Mouse (Mus musculus) G1E (cell line): ENCODE measurements around the gene Rcan3. TPM values are rescaled to one million over a fixed set of nuclear protein-coding genes. Genes with fewer than 3 reads are reported as not detected.

Source experiments
- ATAC-seq: 2 replicates; pipeline ENCODE4 v1.8.0; 2016; ENCODE audit warnings: mild to moderate bottlenecking; ENCODE audit not compliant: insufficient number of reproducible peaks, poor library complexity, low FRiP score, severe bottlenecking; ENCODE audit errors: extremely low read depth
- DNase-seq: peaks from one replicate; pipeline ENCODE4 v3.0.0; 2012; ENCODE audit warnings: low spot score
- H3K27me3 ChIP-seq: 2 replicates; pipeline ENCODE4 v1.6.1; 2012; ENCODE audit warnings: mild to moderate bottlenecking, low read length, inconsistent platforms; ENCODE audit not compliant: insufficient read depth
- H3K36me3 ChIP-seq: replicated peaks from 2 replicates; pipeline ENCODE3; 2012; ENCODE audit warnings: mild to moderate bottlenecking, inconsistent platforms
- H3K4me1 ChIP-seq: 2 replicates; pipeline ENCODE4 v1.6.1; 2012; ENCODE audit warnings: low read depth, low read length, inconsistent platforms, mixed read lengths; ENCODE audit not compliant: insufficient read depth
- H3K4me3 ChIP-seq: 2 replicates; pipeline ENCODE4 v1.5.1; 2012; ENCODE audit warnings: low read depth, mild to moderate bottlenecking, inconsistent platforms, low read length, moderate library complexity, mixed read lengths
- H3K9me3 ChIP-seq: replicated peaks from 2 replicates; pipeline ENCODE4 v1.6.1; 2012; ENCODE audit warnings: inconsistent platforms
- CTCF ChIP-seq: IDR thresholded peaks from 2 replicates; pipeline ENCODE4 v1.5.1; 2012; ENCODE audit warnings: low read depth, low read length, inconsistent platforms, mixed read lengths
- GATA1 ChIP-seq: IDR thresholded peaks from 2 replicates; pipeline ENCODE4 v1.6.1; 2012; ENCODE audit warnings: borderline replicate concordance, low read length, inconsistent platforms, mixed read lengths
- GATA2 ChIP-seq: IDR thresholded peaks from 2 replicates; pipeline ENCODE4 v1.6.1; 2012; ENCODE audit warnings: low read depth, low read length, inconsistent platforms, borderline replicate concordance
- POLR2AphosphoS5 ChIP-seq: IDR thresholded peaks from 2 replicates; pipeline ENCODE4 v1.6.1; 2012; ENCODE audit warnings: low read depth, low read length, inconsistent platforms; ENCODE audit not compliant: insufficient replicate concordance
- TAL1 ChIP-seq: conservative IDR thresholded peaks from 2 replicates; pipeline ENCODE4 v1.6.1; 2012; ENCODE audit warnings: low read depth, low read length, inconsistent platforms, mixed read lengths
- polyA plus RNA-seq: library from polyadenylated mRNA; stranded (reverse); fragments of >175 nt; gene quantifications from 2 replicates; pipeline ENCODE4 v1.2.3, GENCODE M21; 2012
- total RNA-seq, 2 experiments: library from RNA; stranded (forward) in 1 of 2; stranded (reverse) in 1 of 2; fragments of 200-1000 nt in 1 of 2; fragments of >200 nt in 1 of 2; fragmentation: Nextera tagmentation in 1 of 2; gene quantifications; 2 replicates each; pipeline ENCODE4 v1.2.3; 2014 to 2017

Rcan3 gene
- total RNA-seq (2014; fragmentation: Nextera tagmentation) (10.6 and 13.2 TPM in 2 replicates), total RNA-seq (2017) (7.8 and 8.6 TPM in 2 replicates), polyA plus RNA-seq (20.1 and 26.2 TPM in 2 replicates)

GRCm38 (mm10) chr4:135433443-135434394 is at the start of gene Rcan3:
Gene Rcan3 (minus strand): TSS chr4:135433853.
- H3K36me3 ChIP-seq = no peaks in the 10 kb centered on the region
- no peaks in the 10 kb centered on the region for H3K27me3 ChIP-seq
- peak within 1 kb of the TSS; percentile 79 for H3K4me3 ChIP-seq
- peak; percentile 43; the same call in 1 of the 2 replicates for ATAC-seq
- H3K4me1 ChIP-seq = peaks cover 42% of the 10 kb centered on the region
- no peak for TF ChIP-seq GATA2
- TF ChIP-seq GATA1 = no peak
- no peak for TF ChIP-seq POLR2AphosphoS5
- peak; percentile 98 for DNase-seq
- no peaks in the 10 kb centered on the region for H3K9me3 ChIP-seq

DNA sequence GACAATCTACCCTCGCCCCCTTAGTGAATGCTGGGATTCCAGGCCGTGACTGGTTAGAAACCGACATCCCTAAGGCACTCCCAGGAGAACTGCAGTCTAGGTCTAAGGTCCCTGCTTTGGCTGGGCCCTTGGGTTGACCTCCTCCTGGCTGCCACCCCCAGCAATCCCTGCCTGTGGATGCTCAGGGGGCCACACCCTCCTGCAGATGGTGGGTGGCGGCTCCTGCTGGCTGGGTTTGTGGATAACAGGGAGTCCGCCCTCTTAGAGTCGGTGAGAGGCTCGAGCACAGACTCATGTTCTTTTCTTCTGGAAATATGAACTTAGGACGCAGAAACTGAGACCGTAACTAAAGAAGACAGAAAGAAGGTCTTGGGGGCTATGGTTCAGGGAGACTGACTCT is 46.7 kb upstream of the Rcan3 start:
- TF ChIP-seq TAL1 = no peak
- no peak for TF ChIP-seq POLR2AphosphoS5
- no peak for TF ChIP-seq GATA1
- no peak for TF ChIP-seq GATA2
- TF ChIP-seq CTCF = no peak
- Histone ChIP-seq H3K36me3 (peaks cover 75% of the 10 kb centered on the region), H3K27me3 (no peaks in the 10 kb centered on the region), H3K9me3 (no peaks in the 10 kb centered on the region), H3K4me1 (peaks cover 8% of the 10 kb centered on the region; the same call in 1 of the 2 replicates), H3K4me3 (no peak overlapping the region)
- DNase-seq (no peak), ATAC-seq (no peak)

- Histone ChIP-seq H3K9me3 (no peaks in the 10 kb centered on the region), H3K27me3 (no peaks in the 10 kb centered on the region), H3K4me3 (no peak overlapping the region), H3K36me3 (peaks cover 78% of the 10 kb centered on the region), H3K4me1 (peaks cover 4% of the 10 kb centered on the region; the same call in 1 of the 2 replicates)
- TF ChIP-seq TAL1 (no peak), GATA1 (no peak)
- ATAC-seq (no peak), DNase-seq (no peak)
Observed at GRCm38 (mm10) chr4:135477851-135478250, 44.2 kb upstream of the Rcan3 start.

DNA sequence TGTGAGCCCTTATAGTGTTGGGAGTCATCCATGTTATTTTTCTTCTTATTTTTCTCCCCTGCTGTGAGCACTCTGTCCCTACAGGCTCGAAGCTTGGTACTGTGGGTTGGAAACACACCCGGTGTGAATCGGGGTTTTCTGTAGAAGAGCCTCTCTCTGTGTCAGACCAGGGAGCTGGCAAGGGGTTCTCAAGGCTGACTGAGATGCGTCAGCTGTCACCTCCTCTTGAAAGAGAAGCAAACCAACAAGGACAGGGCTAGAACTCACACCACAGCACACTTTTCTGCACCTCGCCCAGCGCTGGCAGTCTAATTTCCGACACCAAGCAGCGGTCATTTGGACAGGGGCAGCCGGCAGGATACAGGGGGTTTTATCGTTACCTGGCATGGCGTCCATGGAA is 29.8 kb upstream of the Rcan3 start:
- peaks cover 47% of the 10 kb centered on the region for H3K36me3 ChIP-seq
- no peaks in the 10 kb centered on the region for H3K4me1 ChIP-seq
- no peaks in the 10 kb centered on the region for H3K9me3 ChIP-seq
- no peak overlapping the region for H3K4me3 ChIP-seq
- DNase-seq (no peak), ATAC-seq (no peak)
- H3K27me3 ChIP-seq = no peaks in the 10 kb centered on the region
- TF ChIP-seq CTCF = no peak
- no peak for TF ChIP-seq POLR2AphosphoS5

- H3K27me3 ChIP-seq = peaks cover 3% of the 10 kb centered on the region; the same call in 1 of the 2 replicates
- ATAC-seq = no peak
- no peak for TF ChIP-seq GATA1
- no peaks in the 10 kb centered on the region for H3K4me1 ChIP-seq
- H3K36me3 ChIP-seq = peaks cover 32% of the 10 kb centered on the region
- no peak for DNase-seq
- H3K9me3 ChIP-seq = no peaks in the 10 kb centered on the region
- no peak overlapping the region for H3K4me3 ChIP-seq
Observed at GRCm38 (mm10) chr4:135453572-135453971, 19.9 kb upstream of the Rcan3 start.

- H3K9me3 ChIP-seq = no peaks in the 10 kb centered on the region
- TF ChIP-seq TAL1 = no peak
- TF ChIP-seq CTCF = no peak
- TF ChIP-seq GATA1 = no peak
- no peak for TF ChIP-seq POLR2AphosphoS5
- TF ChIP-seq GATA2 = no peak
- ATAC-seq (no peak), DNase-seq (no peak)
- H3K4me1 ChIP-seq = peaks cover 2% of the 10 kb centered on the region; the same call in 1 of the 2 replicates
- H3K27me3 ChIP-seq = peaks cover 3% of the 10 kb centered on the region; the same call in 1 of the 2 replicates
- H3K36me3 ChIP-seq = peaks cover 32% of the 10 kb centered on the region
- no peak overlapping the region for H3K4me3 ChIP-seq
Observed at GRCm38 (mm10) chr4:135453164-135453563, 19.5 kb upstream of the Rcan3 start.
